Mouse (Mus musculus) midbrain, embryonic 12.5 days (tissue): ENCODE data around the gene C1galt1. TPM values are rescaled to one million over a fixed set of nuclear protein-coding genes. Genes with fewer than 3 reads are reported as not detected.

Experiments
- ATAC-seq: fragments of 200-750 bp; cut with Nextera tagmentation; 2 replicates; pipeline ENCODE4 v1.8.0; 2017; ENCODE audit warnings: low read depth, moderate TSS enrichment, moderate library complexity; ENCODE audit not compliant: low FRiP score
- H3K27ac ChIP-seq: fragments of 300-500 bp; sonication (generic); replicated peaks from 2 replicates; pipeline ENCODE4 v1.5.1; 2016; ENCODE audit warnings: mild to moderate bottlenecking
- H3K27me3 ChIP-seq: fragments of 300-500 bp; sonication (generic); 2 replicates; pipeline ENCODE4 v1.6.1; 2016; ENCODE audit warnings: mild to moderate bottlenecking
- H3K36me3 ChIP-seq: fragments of 300-500 bp; sonication (generic); 2 replicates; pipeline ENCODE4 v1.6.1; 2016
- H3K4me1 ChIP-seq: fragments of 300-500 bp; sonication (generic); 2 replicates; pipeline ENCODE4 v1.6.1; 2016
- H3K4me2 ChIP-seq: fragments of 300-500 bp; sonication (generic); replicated peaks from 2 replicates; pipeline ENCODE4 v1.6.1; 2016; ENCODE audit warnings: mild to moderate bottlenecking, moderate library complexity
- H3K4me3 ChIP-seq: fragments of 300-500 bp; sonication (generic); 2 replicates; pipeline ENCODE4 v1.5.1; 2016; ENCODE audit warnings: mild to moderate bottlenecking
- H3K9ac ChIP-seq: fragments of 300-500 bp; sonication (generic); replicated peaks from 2 replicates; pipeline ENCODE4 v1.6.1; 2016; ENCODE audit warnings: mild to moderate bottlenecking, moderate library complexity
- H3K9me3 ChIP-seq: fragments of 300-500 bp; sonication (generic); 2 replicates; pipeline ENCODE4 v1.6.1; 2016; ENCODE audit warnings: mild to moderate bottlenecking
- WGBS: fragments of 180-500 bp; shearing (Covaris S2); methylation state at CpG from one replicate; pipeline ENCODE4 v1.1.7; 2016; 5-methylcytosine and 5-hydroxymethylcytosine counted together
- polyA plus RNA-seq: library from polyadenylated mRNA; unstranded; fragments of >200 nt; fragmentation: Nextera tagmentation; extraction: Ambion mirVana; gene quantifications from 2 replicates; pipeline ENCODE4 v1.2.1, GENCODE M21; 2016

C1galt1 gene
- polyA plus RNA-seq, 1 experiment from 2014 or later = 1.5 TPM

GRCm38 (mm10) chr6:7863354-7863753 is 18.7 kb downstream of the C1galt1 start:
- no peak overlapping the region for H3K27ac ChIP-seq
- no peak overlapping the region for H3K4me3 ChIP-seq
- no peak overlapping the region for H3K4me2 ChIP-seq
- WGBS = 92% methylated on average over 4 of the region's 4 CpGs
- H3K4me1 ChIP-seq = no peaks in the 10 kb centered on the region
- 0 out of 2 replicates have a peak, but pooled peaks cover 3% of the 10 kb centered on the region for H3K36me3 ChIP-seq
- H3K27me3 ChIP-seq = no peaks in the 10 kb centered on the region
- no peaks in the 10 kb centered on the region for H3K9me3 ChIP-seq
- H3K9ac ChIP-seq = no peak overlapping the region
- ATAC-seq = no peak

- no peaks in the 10 kb centered on the region for H3K4me1 ChIP-seq
- no peak overlapping the region for H3K9ac ChIP-seq
- H3K27me3 ChIP-seq = no peaks in the 10 kb centered on the region
- WGBS = 91% methylated on average over 5 of the region's 5 CpGs
- H3K9me3 ChIP-seq = no peaks in the 10 kb centered on the region
- no peak overlapping the region for H3K27ac ChIP-seq
- no peak for ATAC-seq
- H3K36me3 ChIP-seq = no peaks in the 10 kb centered on the region
- no peak overlapping the region for H3K4me2 ChIP-seq
- no peak overlapping the region for H3K4me3 ChIP-seq
These were observed 32.2 kb downstream of the C1galt1 start for GRCm38 (mm10) chr6:7876836-7877235.

GRCm38 (mm10) chr6:7881595-7882128 is 37.0 kb downstream of the C1galt1 start:
- Histone ChIP-seq H3K4me1 (no peaks in the 10 kb centered on the region), H3K9me3 (no peaks in the 10 kb centered on the region), H3K27ac (no peak overlapping the region), H3K27me3 (no peaks in the 10 kb centered on the region), H3K4me2 (no peak overlapping the region), H3K4me3 (no peak overlapping the region), H3K9ac (no peak overlapping the region), H3K36me3 (no peaks in the 10 kb centered on the region)
- ATAC-seq = no peak
- WGBS = 62% methylated on average over 1 of the region's 1 CpGs

GRCm38 (mm10) chr6:7882520-7882919 is 37.9 kb downstream of the C1galt1 start:
- Histone ChIP-seq H3K27me3 (no peaks in the 10 kb centered on the region), H3K27ac (no peak overlapping the region), H3K36me3 (no peaks in the 10 kb centered on the region), H3K9ac (no peak overlapping the region), H3K9me3 (no peaks in the 10 kb centered on the region), H3K4me2 (no peak overlapping the region), H3K4me3 (no peak overlapping the region), H3K4me1 (no peaks in the 10 kb centered on the region)
- 89% methylated on average over 13 of the region's 13 CpGs for WGBS
- ATAC-seq = no peak

GRCm38 (mm10) chr6:7885994-7886684 is 41.5 kb downstream of the C1galt1 start:
- Histone ChIP-seq H3K4me2 (no peak overlapping the region), H3K27me3 (no peaks in the 10 kb centered on the region), H3K4me1 (no peaks in the 10 kb centered on the region), H3K9ac (no peak overlapping the region), H3K4me3 (no peak overlapping the region), H3K36me3 (no peaks in the 10 kb centered on the region), H3K9me3 (no peaks in the 10 kb centered on the region), H3K27ac (no peak overlapping the region)
- 79% methylated on average over 5 of the region's 5 CpGs for WGBS
- no peak for ATAC-seq

- Histone ChIP-seq H3K27me3 (no peaks in the 10 kb centered on the region), H3K9me3 (no peaks in the 10 kb centered on the region), H3K4me3 (no peak overlapping the region), H3K4me1 (no peaks in the 10 kb centered on the region), H3K4me2 (no peak overlapping the region), H3K27ac (no peak overlapping the region), H3K9ac (no peak overlapping the region), H3K36me3 (no peaks in the 10 kb centered on the region)
- ATAC-seq = no peak
- 84% methylated on average over 2 of the region's 2 CpGs for WGBS
These were observed 42.0 kb downstream of the C1galt1 start for GRCm38 (mm10) chr6:7886685-7887004.

GRCm38 (mm10) chr6:7896339-7896738 is 51.7 kb downstream of the C1galt1 start:
- Histone ChIP-seq H3K4me2 (no peak overlapping the region), H3K36me3 (no peaks in the 10 kb centered on the region), H3K4me3 (no peak overlapping the region), H3K27me3 (no peaks in the 10 kb centered on the region), H3K27ac (no peak overlapping the region), H3K9me3 (no peaks in the 10 kb centered on the region), H3K4me1 (no peaks in the 10 kb centered on the region), H3K9ac (no peak overlapping the region)
- 91% methylated on average over 5 of the region's 5 CpGs for WGBS
- no peak for ATAC-seq

GRCm38 (mm10) chr6:7912015-7912414 is 67.4 kb downstream of the C1galt1 start:
- H3K27ac ChIP-seq = no peak overlapping the region
- H3K36me3 ChIP-seq = no peaks in the 10 kb centered on the region

More at GRCm38 (mm10) chr6:7912015-7912414, 67.4 kb downstream of the C1galt1 start:
- Histone ChIP-seq H3K4me1 (no peaks in the 10 kb centered on the region), H3K27me3 (no peaks in the 10 kb centered on the region), H3K4me3 (no peak overlapping the region), H3K9ac (no peak overlapping the region), H3K9me3 (no peaks in the 10 kb centered on the region), H3K4me2 (no peak overlapping the region)
- 69% methylated on average over 2 of the region's 2 CpGs for WGBS
- ATAC-seq = no peak

Other genes starting within 250 kb of the C1galt1 start
- gene Asns, start 151.6 kb upstream of the C1galt1 start, polyA plus RNA-seq = 33.8 and 35.3 TPM in 2 replicates